Mouse (Mus musculus) layer of hippocampus, adult 9-11 months (tissue): ENCODE data around the gene Tas1r1.

Experiments
- DNase-seq: peaks from one replicate; pipeline ENCODE4 v3.0.0; 2022

Tas1r1 gene

GRCm38 (mm10) chr4:152009076-152010051, 29.0 kb downstream of the Tas1r1 start:
- DNase-seq, result peak; percentile 80

- peak; percentile 95 for DNase-seq
Measured at GRCm38 (mm10) chr4:152008622-152009075, 29.7 kb downstream of the Tas1r1 start, which contains the start of gene Klhl21. Gene Klhl21, plus strand, starts transcription at chr4:152008803.

- DNase-seq, result no peak
Measured at GRCm38 (mm10) chr4:152008148-152008500, 30.2 kb downstream of the Tas1r1 start.

- no peak for DNase-seq
Measured at GRCm38 (mm10) chr4:152007481-152008147, 30.8 kb downstream of the Tas1r1 start.

- DNase-seq, result no peak
Measured at GRCm38 (mm10) chr4:152006812-152007211, 31.6 kb downstream of the Tas1r1 start.

- DNase-seq, result no peak
Measured at GRCm38 (mm10) chr4:152006137-152006536, 32.2 kb downstream of the Tas1r1 start.

GRCm38 (mm10) chr4:152002063-152002462, 36.3 kb downstream of the Tas1r1 start:
- DNase-seq, result no peak

GRCm38 (mm10) chr4:152001335-152001734, 37.0 kb downstream of the Tas1r1 start:
- no peak for DNase-seq

GRCm38 (mm10) chr4:152000906-152001305, 37.5 kb downstream of the Tas1r1 start:
- no peak for DNase-seq

- DNase-seq, result no peak
Measured at GRCm38 (mm10) chr4:151999481-151999880, 38.9 kb downstream of the Tas1r1 start.

- DNase-seq, result no peak
Measured at GRCm38 (mm10) chr4:151997701-151998100, 40.7 kb downstream of the Tas1r1 start.

- no peak for DNase-seq
Measured at GRCm38 (mm10) chr4:151996951-151997222, 41.5 kb downstream of the Tas1r1 start.

- DNase-seq, result peak; percentile 100
Measured at GRCm38 (mm10) chr4:151996173-151996950, 42.0 kb downstream of the Tas1r1 start, which contains the start of gene Phf13. Gene Phf13, minus strand, starts transcription at chr4:151996258.

GRCm38 (mm10) chr4:151995371-151996172, 42.8 kb downstream of the Tas1r1 start:
- DNase-seq, result no peak

- DNase-seq, result no peak
Measured at GRCm38 (mm10) chr4:151994228-151995171, 43.9 kb downstream of the Tas1r1 start.

GRCm38 (mm10) chr4:151993035-151993434, 45.3 kb downstream of the Tas1r1 start:
- DNase-seq, result no peak

- DNase-seq, result no peak
Measured at GRCm38 (mm10) chr4:151992091-151992490, 46.3 kb downstream of the Tas1r1 start.

- DNase-seq, result no peak
Measured at GRCm38 (mm10) chr4:151989110-151989488, 49.3 kb downstream of the Tas1r1 start.

- peak; percentile 67 for DNase-seq
Measured at GRCm38 (mm10) chr4:151988342-151989109, 49.8 kb downstream of the Tas1r1 start, which contains the start of gene Thap3. Gene Thap3, minus strand, starts transcription at chr4:151988997.

- no peak for DNase-seq
Measured at GRCm38 (mm10) chr4:151988014-151988341, 50.4 kb downstream of the Tas1r1 start.
